25 mouse cellular contexts compared by ENCODE assay signal in the genomic region with DNA sequence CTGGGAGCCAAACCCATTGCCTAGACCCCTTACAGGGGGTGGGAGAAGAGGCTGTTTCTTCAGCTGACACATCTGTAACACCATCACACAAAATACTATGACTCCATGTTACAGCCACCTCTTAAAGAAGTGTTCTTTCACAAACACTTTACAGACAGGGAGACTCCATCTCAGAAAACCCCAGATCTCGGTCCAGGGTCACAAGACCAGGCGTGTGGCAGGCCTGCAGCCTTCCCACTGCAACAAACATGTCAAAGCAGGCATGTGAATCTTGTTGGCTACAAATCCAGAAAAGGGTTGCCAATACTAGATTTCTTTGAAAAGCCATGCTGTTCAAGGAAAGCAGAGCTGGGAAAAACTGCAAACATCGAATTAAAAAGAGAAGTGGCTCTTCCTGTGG.
"Had no signal": no experiment of that assay in that cellular context is flagged by ENCODE, and none has a peak within 500 bp of the region (broad histone marks: within the 10 kb centered on the region; RNA-seq: fewer than 3 reads in every experiment).

No protein-coding gene starts in this region.

- H3K27ac ChIP-seq: heart, adult 2 months; heart, embryonic 13.5 days; heart, embryonic 15.5 days; hindbrain, embryonic 13.5 days; hindbrain, embryonic 15.5 days; hindbrain, postnatal 0 days; kidney, embryonic 15.5 days; kidney, postnatal 0 days; limb, embryonic 13.5 days; limb, embryonic 15.5 days had no signal

- ATAC-seq: hindbrain, postnatal 0 days; intestine, embryonic 16.5 days had no signal

- H3K36me3 ChIP-seq: heart, embryonic 15.5 days had no signal

- H3K9ac ChIP-seq: heart, embryonic 13.5 days; heart, embryonic 15.5 days; hindbrain, embryonic 13.5 days; hindbrain, embryonic 15.5 days; kidney, embryonic 15.5 days; limb, embryonic 13.5 days; limb, embryonic 15.5 days had no signal

- H3K27me3 ChIP-seq: hindbrain, embryonic 13.5 days; hindbrain, embryonic 15.5 days; kidney, embryonic 15.5 days; limb, embryonic 13.5 days; limb, embryonic 15.5 days had no signal

- H3K9me3 ChIP-seq: heart, embryonic 13.5 days; heart, embryonic 15.5 days; hindbrain, embryonic 13.5 days; hindbrain, embryonic 15.5 days; kidney, embryonic 15.5 days; limb, embryonic 13.5 days; limb, embryonic 15.5 days had no signal

- DNase-seq: gastrocnemius, postnatal 10 days; gastrocnemius, postnatal 25 days; heart, adult 11 months; heart, adult 2 months; heart, postnatal 14 days; heart, postnatal 36 days; kidney, adult 11 months; kidney, adult 2 months; kidney, adult 9 months; kidney, postnatal 14 days; kidney, postnatal 36 days; layer of hippocampus, adult 9-11 months; layer of hippocampus, postnatal 36 days; left cerebral cortex, postnatal 4 days had no signal

- H3K4me2 ChIP-seq: heart, embryonic 11.5 days; heart, embryonic 13.5 days; heart, embryonic 15.5 days; hindbrain, embryonic 13.5 days; hindbrain, embryonic 15.5 days; kidney, embryonic 15.5 days; limb, embryonic 13.5 days; limb, embryonic 15.5 days had no signal

- H3K4me3 ChIP-seq: heart, adult 2 months; heart, embryonic 13.5 days; heart, embryonic 15.5 days; hindbrain, embryonic 13.5 days; hindbrain, embryonic 15.5 days; kidney, embryonic 15.5 days; limb, embryonic 13.5 days; limb, embryonic 15.5 days had no signal
